Mouse (Mus musculus) megakaryocyte-erythroid progenitor cell, adult 5-6 weeks (primary cell): Measurements from ENCODE around the gene Ccer2. TPM values are rescaled to one million over a fixed set of nuclear protein-coding genes. Genes with fewer than 3 reads are reported as not detected.

Source experiments
- total RNA-seq, 2 experiments: library from RNA; stranded (forward) in 1 of 2; stranded (reverse) in 1 of 2; fragments of 200-1000, 215-1000 nt in 1 of 2; fragments of >200 nt in 1 of 2; fragmentation: Nextera tagmentation in 1 of 2; gene quantifications; 2 replicates each; pipeline ENCODE4 v1.2.3; 2014 to 2017

Gene Ccer2
- total RNA-seq, 2 experiments from 2014 or later, result not detected

Other genes with a start within 250 kb of the Ccer2 start
- not detected in 2 replicates for gene Ifnl2, start 245.7 kb upstream of the Ccer2 start, total RNA-seq (2014; fragmentation: Nextera tagmentation)
- gene Ifnl2, start 245.7 kb upstream of the Ccer2 start, total RNA-seq (2017), result not detected in 2 replicates
- gene Ifnl3, start 233.3 kb upstream of the Ccer2 start, total RNA-seq (2014; fragmentation: Nextera tagmentation), result not detected in 2 replicates
- gene Ifnl3, start 233.3 kb upstream of the Ccer2 start, total RNA-seq (2017), result not detected in 2 replicates
- gene Sycn, start 215.3 kb upstream of the Ccer2 start, total RNA-seq (2014; fragmentation: Nextera tagmentation), result not detected in 2 replicates
- not detected in 2 replicates for gene Sycn, start 215.3 kb upstream of the Ccer2 start, total RNA-seq (2017)
- 2.1 TPM in 1 of 2 replicates, not detected in the other for gene Nccrp1, start 208.9 kb upstream of the Ccer2 start, total RNA-seq (2014; fragmentation: Nextera tagmentation)
- not detected in 2 replicates for gene Nccrp1, start 208.9 kb upstream of the Ccer2 start, total RNA-seq (2017)
- 20.3 and 26.2 TPM in 2 replicates for gene Samd4b, start 158.0 kb upstream of the Ccer2 start, total RNA-seq (2014; fragmentation: Nextera tagmentation)
- gene Samd4b, start 158.0 kb upstream of the Ccer2 start, total RNA-seq (2017), result 3.4 and 7.2 TPM in 2 replicates
- 5.3 and 8.3 TPM in 2 replicates for gene Pak4, start 158.0 kb upstream of the Ccer2 start, total RNA-seq (2014; fragmentation: Nextera tagmentation)
- 7.9 and 8.3 TPM in 2 replicates for gene Pak4, start 158.0 kb upstream of the Ccer2 start, total RNA-seq (2017)
- gene Acp7, start 124.8 kb upstream of the Ccer2 start, total RNA-seq (2014; fragmentation: Nextera tagmentation), result not detected in 2 replicates
- not detected in 2 replicates for gene Acp7, start 124.8 kb upstream of the Ccer2 start, total RNA-seq (2017)
- not detected in 2 replicates for gene Fbxo27, start 63.3 kb upstream of the Ccer2 start, total RNA-seq (2014; fragmentation: Nextera tagmentation)
- gene Fbxo27, start 63.3 kb upstream of the Ccer2 start, total RNA-seq (2017), result not detected in 2 replicates
- gene Fbxo17, start 39.4 kb upstream of the Ccer2 start, total RNA-seq (2014; fragmentation: Nextera tagmentation), result 1.6 TPM in 1 of 2 replicates, not detected in the other
- 0.34 and 1.2 TPM in 2 replicates for gene Fbxo17, start 39.4 kb upstream of the Ccer2 start, total RNA-seq (2017)
- 152 and 185 TPM in 2 replicates for gene Mrps12, start 14.4 kb upstream of the Ccer2 start, total RNA-seq (2014; fragmentation: Nextera tagmentation)
- 31.2 and 55.9 TPM in 2 replicates for gene Mrps12, start 14.4 kb upstream of the Ccer2 start, total RNA-seq (2017)
- 24.9 and 32.6 TPM in 2 replicates for gene Sars2, start 14.2 kb upstream of the Ccer2 start, total RNA-seq (2014; fragmentation: Nextera tagmentation)
- gene Sars2, start 14.2 kb upstream of the Ccer2 start, total RNA-seq (2017), result 11.3 and 15.6 TPM in 2 replicates
- 85.8 and 107 TPM in 2 replicates for gene Sirt2, start 10.6 kb downstream of the Ccer2 start, total RNA-seq (2014; fragmentation: Nextera tagmentation)
- 41.4 and 49.7 TPM in 2 replicates for gene Sirt2, start 10.6 kb downstream of the Ccer2 start, total RNA-seq (2017)
- gene Nfkbib, start 11.3 kb downstream of the Ccer2 start, total RNA-seq (2014; fragmentation: Nextera tagmentation), result 34.3 and 39.7 TPM in 2 replicates
- 10.3 and 12.8 TPM in 2 replicates for gene Nfkbib, start 11.3 kb downstream of the Ccer2 start, total RNA-seq (2017)
- 21.5 and 26.4 TPM in 2 replicates for gene Rinl, start 32.8 kb downstream of the Ccer2 start, total RNA-seq (2014; fragmentation: Nextera tagmentation)
- 17.9 and 24.5 TPM in 2 replicates for gene Rinl, start 32.8 kb downstream of the Ccer2 start, total RNA-seq (2017)
- 437 and 487 TPM in 2 replicates for gene Hnrnpl, start 52.4 kb downstream of the Ccer2 start, total RNA-seq (2014; fragmentation: Nextera tagmentation)
- gene Hnrnpl, start 52.4 kb downstream of the Ccer2 start, total RNA-seq (2017), result 350 and 619 TPM in 2 replicates
- gene Ech1, start 69.0 kb downstream of the Ccer2 start, total RNA-seq (2014; fragmentation: Nextera tagmentation), result 119 and 130 TPM in 2 replicates
- gene Ech1, start 69.0 kb downstream of the Ccer2 start, total RNA-seq (2017), result 85.5 and 95.0 TPM in 2 replicates
- 8.7 and 23.2 TPM in 2 replicates for gene Lgals4, start 77.7 kb downstream of the Ccer2 start, total RNA-seq (2014; fragmentation: Nextera tagmentation)
- gene Lgals4, start 77.7 kb downstream of the Ccer2 start, total RNA-seq (2017), result 2.6 and 3.8 TPM in 2 replicates
- not detected in 2 replicates for gene Lgals7, start 107.7 kb downstream of the Ccer2 start, total RNA-seq (2014; fragmentation: Nextera tagmentation)
- not detected in 2 replicates for gene Lgals7, start 107.7 kb downstream of the Ccer2 start, total RNA-seq (2017)
- gene Capn12, start 125.2 kb downstream of the Ccer2 start, total RNA-seq (2014; fragmentation: Nextera tagmentation), result not detected in 2 replicates
- gene Capn12, start 125.2 kb downstream of the Ccer2 start, total RNA-seq (2017), result not detected in 2 replicates
- gene Actn4, start 206.2 kb downstream of the Ccer2 start, total RNA-seq (2014; fragmentation: Nextera tagmentation), result 93.1 and 106 TPM in 2 replicates
- 41.1 and 51.7 TPM in 2 replicates for gene Actn4, start 206.2 kb downstream of the Ccer2 start, total RNA-seq (2017)
- gene Eif3k, start 225.7 kb downstream of the Ccer2 start, total RNA-seq (2014; fragmentation: Nextera tagmentation), result 499 and 586 TPM in 2 replicates
- 360 and 454 TPM in 2 replicates for gene Eif3k, start 225.7 kb downstream of the Ccer2 start, total RNA-seq (2017)
- 64.1 and 76.8 TPM in 2 replicates for gene Map4k1, start 225.9 kb downstream of the Ccer2 start, total RNA-seq (2014; fragmentation: Nextera tagmentation)
- gene Map4k1, start 225.9 kb downstream of the Ccer2 start, total RNA-seq (2017), result 42.6 and 47.9 TPM in 2 replicates